Mouse (Mus musculus) layer of hippocampus, postnatal 10 days (tissue): ENCODE data around the gene Tmem210. TPM values are rescaled to one million over a fixed set of nuclear protein-coding genes. Genes with fewer than 3 reads are reported as not detected.
A peak's percentile ranks its signal among the peaks of the same experiment; 100 is the strongest.

Experiments
- DNase-seq, 2 experiments: peaks; one replicate each; pipeline ENCODE4 v3.0.0; 2021; ENCODE audit warnings: low spot score in 2 of 2
- total RNA-seq, 2 experiments: library from RNA; stranded (reverse); gene quantifications; 2 replicates each; pipeline ENCODE4 v1.2.3; 2021

Tmem210 gene
- total RNA-seq, 2 experiments from 2014 or later, result not detected

DNA sequence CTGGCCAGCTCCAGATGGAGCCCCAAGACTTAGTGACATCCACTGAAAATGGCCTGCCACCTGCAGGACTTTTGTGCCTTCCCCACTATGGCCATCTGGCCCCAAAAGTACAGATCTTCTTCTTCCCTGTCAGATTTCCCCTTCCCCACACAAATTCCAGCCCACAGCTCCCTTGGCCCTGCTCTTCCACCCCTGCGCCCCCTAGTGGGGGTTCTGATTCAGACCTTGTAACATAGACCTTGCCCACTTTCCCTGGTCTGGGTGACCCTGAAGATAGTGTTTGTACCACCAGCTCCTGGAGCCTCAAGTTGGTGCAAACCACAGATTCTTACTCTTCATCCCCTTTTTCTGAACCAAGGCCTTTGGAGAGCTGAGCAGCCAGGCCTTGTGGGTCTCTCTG, 4.9 kb downstream of the Tmem210 start:
- DNase-seq, result peak; percentile 78 to 84

DNA sequence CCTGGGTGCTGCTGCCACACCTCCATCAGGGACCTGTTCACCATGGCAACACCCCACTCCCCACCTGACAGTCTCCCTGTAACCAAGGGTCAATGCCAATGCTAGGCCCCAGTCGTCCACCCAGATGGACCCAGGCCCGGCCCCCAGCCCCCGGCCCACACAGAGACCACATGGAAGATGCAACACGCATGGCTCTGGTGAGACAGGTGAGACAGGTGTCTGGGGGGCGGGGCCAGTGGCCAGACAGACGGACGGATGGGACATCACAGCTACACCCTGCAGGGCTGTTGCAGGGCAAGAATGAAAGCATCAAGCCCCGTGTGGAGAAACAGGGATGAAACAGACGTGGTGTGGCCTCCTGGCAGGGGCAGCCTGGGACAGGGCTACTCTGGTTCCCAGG, 5.8 kb downstream of the Tmem210 start:
- no peak for DNase-seq

DNA sequence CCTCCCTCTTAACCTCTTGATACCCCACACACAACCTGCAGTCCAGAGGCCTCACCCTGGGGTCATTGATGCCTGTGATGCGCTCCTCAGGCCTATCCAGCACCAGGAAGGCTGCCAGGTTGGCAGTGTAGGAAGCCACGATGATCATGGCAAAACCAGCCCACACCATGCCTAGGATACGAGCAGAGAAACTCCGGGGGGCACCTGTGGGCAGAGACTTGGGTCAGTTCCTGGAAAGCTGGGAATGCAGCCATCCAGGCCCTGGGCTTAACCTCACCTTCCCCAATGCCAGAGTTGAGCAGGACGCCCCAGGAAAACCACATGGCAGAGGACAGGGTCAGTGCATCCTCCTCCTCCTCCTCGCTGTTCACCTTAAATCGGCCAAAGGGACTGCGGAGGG, 9.1 kb downstream of the Tmem210 start:
- DNase-seq, result no peak

DNA sequence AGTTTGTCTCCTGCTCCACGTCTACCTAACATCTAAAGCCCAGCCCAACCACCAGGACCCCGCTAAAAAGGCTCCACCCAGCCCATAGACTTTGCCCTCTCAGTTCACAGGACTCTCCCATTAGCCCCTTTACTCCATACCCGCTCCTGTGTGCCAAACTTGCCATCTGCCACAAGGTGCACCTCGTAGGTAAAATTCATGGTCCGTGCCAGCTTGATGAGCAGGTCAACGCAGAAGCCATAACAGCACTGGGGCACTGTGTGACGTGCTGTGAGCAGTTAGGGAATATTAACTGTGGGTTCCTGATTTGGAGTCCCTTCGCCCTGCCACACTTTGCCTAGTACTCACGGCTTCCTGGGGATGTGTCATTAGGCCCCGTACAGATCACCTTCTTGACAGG, 10.1 kb downstream of the Tmem210 start:
- no peak for DNase-seq

DNA sequence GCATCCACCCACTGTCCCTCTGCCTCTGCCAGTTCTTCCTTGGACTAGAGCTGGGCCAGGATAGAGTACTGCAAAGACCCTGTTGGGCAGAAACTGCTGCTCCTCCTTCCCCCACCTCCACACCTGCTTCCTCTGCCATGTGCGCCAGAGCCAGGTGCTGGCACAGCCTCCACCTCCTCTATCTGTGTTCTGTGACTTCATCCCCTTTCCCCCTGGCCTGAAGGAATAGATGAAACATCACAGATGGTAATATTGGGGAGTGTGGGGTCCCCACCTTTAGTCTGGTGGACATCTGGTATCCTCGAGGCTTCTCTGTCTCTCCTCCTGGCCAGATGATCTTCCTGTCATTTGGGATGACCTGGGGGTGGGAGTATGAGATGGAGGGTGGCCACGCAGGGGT, 15.5 kb downstream of the Tmem210 start:
- DNase-seq, result no peak

DNA sequence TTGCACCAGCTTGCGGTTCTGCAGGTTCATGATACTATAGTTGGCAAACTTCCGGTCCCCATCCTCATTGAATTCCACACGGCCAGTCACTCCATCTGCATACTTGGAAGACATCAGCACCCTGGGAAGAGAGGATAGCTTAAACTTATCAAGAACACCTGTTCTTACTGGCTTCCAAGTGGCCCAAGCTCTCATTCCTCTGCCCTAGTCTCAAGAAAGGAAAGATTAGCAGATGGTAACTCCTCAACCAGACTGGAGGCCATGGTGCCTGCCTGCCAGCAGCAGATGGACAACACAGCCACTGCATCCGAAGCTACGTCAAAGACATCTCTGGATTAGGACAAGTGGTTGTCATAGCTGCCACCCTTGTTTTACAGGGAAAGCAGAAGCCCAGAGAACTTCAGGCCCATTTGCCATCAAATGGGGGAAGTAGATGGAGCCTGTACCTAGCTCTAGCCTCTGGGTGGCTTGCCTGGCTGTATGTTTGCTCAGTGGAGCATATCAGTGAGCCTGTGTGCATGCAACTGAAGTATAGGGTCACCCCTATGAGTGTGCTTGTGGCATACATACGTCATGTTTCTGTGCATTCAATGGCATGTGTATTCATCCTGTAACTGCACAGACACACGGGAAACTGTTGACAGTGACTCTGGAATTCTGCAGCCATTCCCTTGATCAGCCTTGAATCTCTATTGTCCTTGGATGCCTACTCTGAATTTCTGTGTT, 16.1 kb downstream of the Tmem210 start:
- no peak for DNase-seq

DNA sequence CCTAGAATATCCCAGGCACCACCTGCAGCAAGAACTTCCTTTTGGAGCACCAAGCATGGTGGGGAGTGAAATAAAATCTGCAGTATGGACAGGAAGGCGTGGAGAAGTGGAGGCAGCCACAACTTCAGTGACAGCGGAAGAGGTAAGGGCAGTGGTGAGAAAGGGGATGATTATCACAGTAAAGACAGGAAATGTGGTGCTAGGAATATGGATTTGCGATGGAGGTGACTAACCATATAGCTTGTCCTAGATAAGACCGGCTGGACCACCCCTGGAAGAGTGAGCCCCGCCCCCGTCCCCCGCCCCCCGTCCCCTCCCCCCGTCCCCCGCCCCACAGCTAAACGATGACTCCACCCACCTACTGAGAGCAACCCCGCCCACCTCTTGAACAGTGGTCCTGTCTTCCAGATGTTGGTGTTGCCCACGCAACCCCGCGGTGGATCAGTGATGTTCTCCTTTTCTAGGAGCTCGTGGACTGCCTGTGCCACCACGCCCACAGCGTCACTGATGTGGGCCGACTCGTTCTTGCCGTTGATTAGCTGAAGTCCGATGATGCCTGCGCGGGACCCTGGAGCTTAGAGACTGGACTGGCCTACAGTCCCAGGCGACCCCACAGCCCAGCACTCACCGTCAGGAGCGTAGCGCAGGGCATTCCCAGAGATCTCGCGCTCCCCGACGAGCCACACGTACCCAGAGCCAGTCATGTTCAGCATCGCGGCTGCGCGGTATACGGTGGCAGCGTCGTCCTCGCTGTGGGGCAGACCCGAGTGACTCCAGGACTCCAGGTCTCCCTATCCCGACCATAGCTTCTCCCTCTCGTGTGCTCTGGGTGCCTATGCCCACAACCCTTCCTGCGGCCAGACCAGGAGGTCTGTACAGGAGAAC, 17.0 kb downstream of the Tmem210 start:
- DNase-seq, result peak; percentile 49 to 64

DNA sequence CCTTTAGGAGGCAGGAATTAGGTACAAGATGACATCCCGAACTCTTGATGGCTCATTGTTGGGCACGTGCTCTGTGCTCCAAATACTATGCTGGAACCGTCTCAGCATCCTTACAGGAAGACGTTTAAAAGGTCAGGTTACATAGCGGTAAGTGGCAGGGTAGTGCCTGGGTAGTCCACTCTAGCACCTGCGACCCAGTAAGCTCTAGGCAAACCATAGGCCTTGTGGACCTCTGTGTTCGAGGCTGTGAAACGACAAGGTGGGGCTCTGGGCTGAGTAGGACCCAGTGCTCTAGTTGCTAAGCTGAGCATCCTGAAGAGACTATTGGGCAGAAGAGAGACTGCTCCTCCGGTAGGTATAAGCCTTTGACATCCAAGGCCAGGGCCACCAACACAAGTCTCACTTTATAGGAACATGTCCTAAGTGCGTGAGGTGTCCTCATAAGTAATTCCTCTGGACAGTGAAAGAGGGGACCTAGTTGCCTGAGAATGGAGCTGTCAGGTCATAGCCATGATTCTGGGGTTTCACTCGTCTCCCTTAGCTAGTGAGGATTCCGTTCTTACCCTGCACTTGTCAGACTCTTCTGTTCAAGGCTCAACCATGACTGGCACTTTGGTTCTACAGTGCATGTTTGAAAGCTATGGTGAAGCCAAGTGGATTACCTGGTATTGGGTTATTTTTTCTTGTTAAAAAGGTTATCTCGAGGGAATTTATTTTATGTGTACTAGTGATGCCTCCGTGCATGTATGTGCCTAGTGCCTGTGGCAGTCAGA, 17.8 kb downstream of the Tmem210 start:
- no peak for DNase-seq

DNA sequence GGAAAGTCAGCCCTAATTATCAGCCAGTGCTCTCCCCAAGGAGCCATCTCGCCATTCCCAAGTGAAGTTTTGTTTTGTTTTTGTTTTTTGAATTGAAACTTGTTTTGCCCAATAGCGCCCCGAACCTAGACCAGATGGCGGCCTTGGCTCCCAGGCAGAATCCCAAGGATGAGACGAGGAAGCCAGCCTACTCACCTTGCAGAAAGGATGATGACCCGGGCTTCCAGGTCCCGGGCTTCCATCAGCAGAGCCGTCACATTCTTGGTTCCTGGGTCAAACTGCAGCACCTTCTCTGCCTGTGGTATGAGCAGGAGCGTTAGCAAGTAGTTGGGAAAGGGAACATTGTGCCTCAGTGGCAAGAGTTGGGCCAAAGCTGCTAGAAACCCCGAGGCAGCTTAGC, 22.2 kb downstream of the Tmem210 start:
- no peak for DNase-seq

DNA sequence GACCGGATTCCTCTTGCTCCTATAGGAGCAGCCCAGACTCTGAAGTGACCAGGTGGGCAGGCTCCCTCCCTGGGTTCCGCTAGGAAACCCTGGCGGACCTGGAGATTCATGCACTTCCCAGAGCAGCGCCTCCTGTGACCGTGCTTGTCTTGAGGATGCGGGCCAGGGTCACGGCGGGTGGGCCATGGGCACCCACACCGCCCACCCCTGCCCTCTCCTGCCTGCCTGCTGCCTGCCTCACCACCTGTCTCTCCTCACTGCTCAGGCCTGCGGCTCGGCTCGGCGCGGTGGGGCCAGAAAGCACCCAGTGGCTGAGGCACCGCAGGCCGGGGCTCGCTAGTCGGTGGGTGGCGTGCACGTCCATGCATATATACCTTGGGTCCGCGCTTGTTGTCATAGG, 23.0 kb downstream of the Tmem210 start:
- no peak for DNase-seq

DNA sequence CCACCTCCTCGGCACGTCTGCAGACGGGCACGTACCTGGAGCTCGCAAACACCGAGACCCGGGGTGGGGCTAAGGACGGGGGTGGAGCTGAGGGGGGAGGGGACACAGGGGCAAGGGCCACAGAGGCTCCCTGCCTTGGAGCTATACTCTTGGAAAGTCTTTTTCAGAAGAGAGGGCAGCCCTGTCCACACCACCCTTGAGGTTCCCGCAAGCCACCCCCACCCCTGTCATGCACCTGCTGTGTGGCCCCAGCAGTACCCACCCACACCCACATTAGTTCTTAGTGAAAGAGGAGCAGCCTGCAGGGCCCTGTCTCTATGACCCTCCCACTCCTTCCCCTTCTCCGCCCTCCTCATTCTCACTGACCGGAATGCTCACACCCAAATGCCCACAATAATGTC, 23.5 kb downstream of the Tmem210 start:
- DNase-seq, result no peak

DNA sequence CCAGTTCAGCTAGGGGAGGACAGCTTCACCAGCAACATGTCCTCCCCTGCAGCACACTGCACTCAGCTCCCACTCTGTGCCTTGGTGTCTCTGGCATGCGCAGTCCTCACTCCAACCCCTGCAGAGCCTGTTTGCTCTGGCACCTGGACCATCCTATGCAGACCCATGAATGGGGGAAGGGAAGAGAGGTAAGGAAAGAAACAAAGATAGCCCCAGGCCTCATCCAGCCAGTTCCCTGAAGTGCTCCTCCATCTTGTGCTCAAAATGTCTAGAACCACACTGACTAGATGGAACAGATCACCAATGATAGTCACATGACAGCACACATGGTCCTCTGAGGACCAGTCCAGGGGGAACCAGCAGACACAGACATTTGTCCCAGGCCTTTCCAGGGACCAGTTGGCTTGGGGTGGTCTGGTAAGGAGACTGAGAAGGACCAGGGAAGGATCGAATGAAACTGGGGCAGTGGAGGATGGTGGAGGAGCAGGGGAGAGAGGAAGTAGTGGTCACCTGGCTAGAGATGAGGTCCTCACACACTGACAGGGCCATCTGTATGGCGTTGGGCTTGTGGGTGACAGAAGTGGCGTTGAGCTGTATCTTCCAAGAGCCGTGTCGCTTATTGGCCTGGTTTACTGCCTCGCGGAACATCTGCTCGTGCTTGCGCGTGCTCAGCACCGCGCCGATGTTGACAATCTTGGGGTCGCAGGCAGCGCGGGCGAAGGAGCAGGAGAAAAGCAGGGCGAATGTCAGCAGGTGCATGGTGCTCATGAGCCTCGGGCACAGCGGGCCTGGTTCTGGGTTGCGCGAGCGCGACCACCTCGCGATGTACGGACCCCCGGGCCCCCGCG, 30.4 kb downstream of the Tmem210 start:
- peak in 1 of 2 experiments; percentile 32 for DNase-seq

DNA sequence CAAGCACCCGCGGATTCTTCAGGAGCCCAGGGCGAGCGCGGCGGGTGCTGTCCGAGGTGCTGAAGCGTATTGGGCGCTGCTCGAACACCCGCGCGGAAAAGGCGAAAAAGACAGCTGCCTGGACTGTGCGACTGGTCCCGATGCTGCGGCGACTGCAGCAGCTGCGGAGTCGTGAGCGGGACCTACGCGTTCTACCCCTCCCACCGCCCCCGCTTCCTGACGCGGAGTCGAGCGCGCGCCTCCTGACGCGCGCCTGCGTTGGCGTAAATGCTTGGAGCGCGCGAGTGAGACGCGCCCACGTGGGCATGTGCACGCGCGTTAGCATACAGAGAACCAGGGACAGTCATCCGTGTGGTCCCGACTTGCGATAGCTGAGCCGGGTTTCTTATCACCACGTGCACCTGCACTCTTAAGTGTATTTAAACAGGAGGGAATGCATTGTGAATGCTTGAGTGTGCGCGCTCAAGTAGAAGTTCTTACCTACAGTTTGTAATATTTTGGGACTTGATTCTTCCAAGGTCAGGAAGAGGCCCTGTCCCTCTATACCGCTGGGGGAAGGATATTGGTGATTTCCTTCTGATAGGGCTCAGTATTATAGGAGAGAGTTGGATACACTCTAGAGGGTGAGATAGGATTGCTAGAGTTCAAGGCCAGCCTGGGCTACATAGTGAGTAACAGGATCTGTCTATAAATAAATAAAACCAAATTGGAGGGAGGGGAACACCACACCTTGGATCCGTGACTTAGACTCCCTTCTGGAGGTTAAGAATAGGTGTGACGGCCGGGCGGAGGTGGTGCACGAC, 31.2 kb downstream of the Tmem210 start, which contains the start of gene Grin1:
Gene Grin1, minus strand, starts transcription at position 217 of the 803 bp plus-strand sequence.
- DNase-seq, result peak; percentile 78 to 83

DNA sequence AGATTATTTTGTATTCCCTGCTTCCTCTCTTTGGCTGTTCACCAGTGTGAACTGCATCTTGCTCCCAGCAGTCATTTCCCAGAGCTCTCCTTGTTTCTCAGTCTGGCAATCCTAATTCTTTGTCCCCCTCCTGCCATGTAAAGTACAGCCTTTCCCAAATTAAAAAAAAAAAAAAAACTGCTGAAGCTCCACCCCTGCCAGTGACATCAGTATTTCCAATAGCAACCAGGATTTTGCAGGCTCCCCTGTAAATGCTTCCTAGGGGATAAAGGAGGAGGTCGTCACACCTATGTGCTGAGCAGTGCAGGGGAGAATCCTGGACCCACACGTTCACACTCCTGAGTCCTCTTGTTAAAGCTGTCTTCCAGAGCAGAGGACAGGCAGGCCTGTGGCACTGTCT, 32.1 kb downstream of the Tmem210 start:
- DNase-seq, result no peak

DNA sequence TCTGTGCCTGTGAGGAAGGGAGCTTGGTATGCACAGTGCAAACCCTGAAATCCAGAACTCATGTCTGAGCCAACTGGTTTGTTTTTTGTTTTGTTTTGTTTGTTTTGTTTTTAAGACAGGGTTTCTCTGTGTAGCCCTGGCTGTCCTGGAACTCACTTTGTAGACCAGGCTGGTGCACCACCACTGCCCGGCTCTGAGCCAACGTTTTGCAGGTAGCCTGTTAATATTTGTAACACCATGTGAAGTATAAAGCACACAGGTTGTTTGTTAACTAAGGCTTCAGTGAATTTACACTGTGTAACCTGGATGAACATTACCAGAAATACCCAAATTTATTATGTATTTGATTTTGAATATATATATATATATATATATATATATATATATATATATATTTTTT, 38.1 kb downstream of the Tmem210 start:
- DNase-seq, result no peak

DNA sequence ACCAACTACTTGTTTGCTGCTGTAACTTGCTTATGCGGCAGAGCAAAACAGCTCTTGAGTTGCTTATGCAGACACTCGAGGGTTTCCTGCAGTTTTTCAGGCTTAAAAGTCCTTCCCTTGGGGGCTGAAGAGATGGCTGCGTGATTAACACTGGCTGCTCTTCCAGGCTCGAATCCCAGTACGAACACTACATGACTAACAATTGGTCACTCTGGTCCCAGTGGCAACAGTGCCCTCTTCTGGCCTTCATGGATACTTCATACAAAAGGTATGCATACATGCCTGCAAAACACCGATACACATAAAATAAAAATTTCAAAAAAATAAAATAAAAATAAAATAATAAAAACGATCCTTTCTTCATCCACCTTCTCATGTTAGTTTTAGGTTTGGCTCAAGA, 40.5 kb downstream of the Tmem210 start:
- peak; percentile 33 to 51 for DNase-seq

DNA sequence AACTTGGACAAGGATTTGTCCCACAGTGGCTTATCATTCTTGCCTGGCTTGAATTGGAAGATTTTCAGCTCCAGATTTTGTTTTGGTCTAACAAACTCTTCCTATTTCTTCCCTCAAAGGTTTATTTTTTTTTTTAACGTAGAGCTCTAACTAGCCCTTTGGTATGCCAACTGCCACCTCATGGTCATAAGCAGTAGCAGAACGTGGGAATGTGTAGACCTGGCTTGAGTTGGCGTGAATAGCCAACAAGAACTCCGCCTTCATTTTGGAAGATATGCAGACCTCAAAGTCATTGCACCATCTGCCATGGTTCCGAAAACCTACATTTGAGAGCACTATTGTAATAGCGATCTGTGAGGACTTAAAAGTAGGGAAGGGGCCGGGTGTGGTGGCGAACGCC, 43.5 kb downstream of the Tmem210 start:
- no peak for DNase-seq

DNA sequence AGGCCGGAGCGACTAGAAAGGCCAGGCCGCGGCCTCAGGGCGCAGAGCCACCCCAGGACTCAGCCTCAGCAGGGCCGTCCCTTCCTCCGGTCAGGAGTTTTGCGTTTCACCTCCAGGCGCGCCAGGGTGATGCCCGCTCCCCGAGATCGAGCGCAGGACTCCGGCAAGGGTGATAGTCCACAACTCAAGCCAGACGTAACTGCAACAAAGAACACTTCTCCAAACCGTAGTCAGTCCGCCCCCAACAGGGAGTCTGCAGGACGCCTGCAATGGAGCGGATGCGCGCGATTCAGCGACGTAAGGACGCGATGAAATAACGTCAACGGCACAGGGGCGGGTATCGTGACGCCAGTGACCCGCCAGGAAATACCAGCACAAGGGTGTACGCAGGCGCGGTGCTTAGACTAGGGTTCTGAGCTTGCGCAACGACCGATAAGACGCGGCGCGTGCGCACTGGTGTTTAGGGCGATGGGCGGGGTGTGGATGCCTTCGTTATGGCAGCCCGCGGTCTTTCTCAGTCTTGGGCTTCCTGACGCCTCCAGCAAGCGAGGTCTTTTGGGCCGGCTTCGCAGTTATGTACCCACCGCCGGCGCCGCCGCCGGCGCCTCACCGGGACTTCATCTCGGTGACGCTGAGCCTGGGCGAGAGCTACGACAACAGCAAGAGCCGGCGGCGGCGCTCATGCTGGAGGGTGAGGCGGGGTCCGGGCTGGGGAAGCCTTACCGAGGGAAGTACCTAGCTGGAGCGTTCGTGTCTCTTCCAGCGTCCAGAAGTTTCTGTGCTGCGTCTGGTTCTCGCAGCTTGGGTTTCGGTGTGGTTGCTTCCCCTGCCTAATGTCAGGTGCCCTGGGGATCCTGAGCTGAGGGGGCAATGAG, 44.6 kb downstream of the Tmem210 start, which contains the start of gene Man1b1:
Gene Man1b1, plus strand, starts transcription at position 53 of the 875 bp plus-strand sequence.
- peak; percentile 99 for DNase-seq

DNA sequence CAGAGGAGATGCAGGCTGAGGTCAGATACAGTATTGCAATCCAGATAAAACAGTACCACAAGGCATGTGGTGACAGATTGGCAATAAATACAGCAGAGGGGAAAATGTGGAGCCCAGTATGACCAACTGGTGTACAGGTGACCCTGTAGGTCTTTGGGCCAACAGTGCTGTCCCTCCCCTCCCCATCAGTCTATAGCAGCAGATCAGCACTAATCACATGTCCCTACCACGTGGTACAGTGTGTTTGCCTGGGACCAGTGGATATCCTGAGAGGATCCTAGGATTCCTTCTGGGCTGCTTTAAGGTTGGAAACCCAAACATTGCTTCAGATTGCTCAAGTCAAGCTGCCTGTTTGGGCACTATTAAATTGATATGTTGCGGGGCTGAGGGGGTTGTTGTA, 45.6 kb downstream of the Tmem210 start:
- DNase-seq, result no peak
